Mouse (Mus musculus) forebrain, embryonic 13.5 days (tissue): Measurements from ENCODE around the gene Ppat. TPM values are rescaled to one million over a fixed set of nuclear protein-coding genes. Genes with fewer than 3 reads are reported as not detected.

Experiments
- ATAC-seq: fragments of 200-750 bp; cut with Nextera tagmentation; 2 replicates; pipeline ENCODE4 v1.8.0; 2017
- H3K27ac ChIP-seq: fragments of 300-500 bp; sonication (generic); 2 replicates; pipeline ENCODE4 v1.5.1; 2015; ENCODE audit warnings: inconsistent platforms, mild to moderate bottlenecking, moderate library complexity
- H3K27me3 ChIP-seq: fragments of 300-500 bp; sonication (generic); 2 replicates; pipeline ENCODE4 v1.6.1; 2015; ENCODE audit warnings: mild to moderate bottlenecking, inconsistent platforms
- H3K36me3 ChIP-seq: fragments of 300-500 bp; sonication (generic); 2 replicates; pipeline ENCODE4 v1.6.1; 2015; ENCODE audit warnings: mild to moderate bottlenecking, inconsistent platforms; ENCODE audit not compliant: poor library complexity, severe bottlenecking
- H3K4me1 ChIP-seq: fragments of 300-500 bp; sonication (generic); 2 replicates; pipeline ENCODE4 v1.6.1; 2015; ENCODE audit warnings: inconsistent platforms
- H3K4me2 ChIP-seq: fragments of 300-500 bp; sonication (generic); 2 replicates; pipeline ENCODE4 v1.6.1; 2015; ENCODE audit warnings: inconsistent platforms, mild to moderate bottlenecking, moderate library complexity
- H3K4me3 ChIP-seq: fragments of 300-500 bp; sonication (generic); 2 replicates; pipeline ENCODE4 v1.5.1; 2015; ENCODE audit warnings: mild to moderate bottlenecking, inconsistent platforms
- H3K9ac ChIP-seq: fragments of 300-500 bp; sonication (generic); 2 replicates; pipeline ENCODE4 v1.6.1; 2015; ENCODE audit warnings: mild to moderate bottlenecking, inconsistent platforms
- H3K9me3 ChIP-seq: fragments of 300-500 bp; sonication (generic); replicated peaks from 2 replicates; pipeline ENCODE4 v1.6.1; 2016; ENCODE audit warnings: inconsistent platforms
- WGBS: fragments of 180-500 bp; shearing (Covaris S2); methylation state at CpG from one replicate; pipeline ENCODE4 v1.1.7; 2015; 5-methylcytosine and 5-hydroxymethylcytosine counted together
- polyA plus RNA-seq: library from polyadenylated mRNA; unstranded; fragments of >200 nt; fragmentation: Nextera tagmentation; extraction: Ambion mirVana; gene quantifications from 2 replicates; pipeline ENCODE4 v1.2.1, GENCODE M21; 2015

Gene Ppat
- polyA plus RNA-seq, 1 experiment from 2014 or later = 19.2 TPM

- Histone ChIP-seq H3K27me3 (no peaks in the 10 kb centered on the region), H3K4me2 (peak within 1 kb of the TSS; percentile 75), H3K27ac (peak within 1 kb of the TSS; percentile 82), H3K4me3 (peak within 1 kb of the TSS; percentile 77), H3K9me3 (no peaks in the 10 kb centered on the region), H3K9ac (peak within 1 kb of the TSS; percentile 82), H3K36me3 (peaks cover 10% of the 10 kb centered on the region; the same call in 1 of the 2 replicates), H3K4me1 (peaks cover 10% of the 10 kb centered on the region)
- ATAC-seq = peak; percentile 99
- under 1% methylated on average over 47 of the region's 47 CpGs for WGBS
These were observed 45.8 kb downstream of the Ppat start, which contains the start of gene Aasdh for GRCm38 (mm10) chr5:76905405-76906154. Aasdh (minus strand) TSS chr5:76905514.

- no peaks in the 10 kb centered on the region for H3K9me3 ChIP-seq
- H3K4me1 ChIP-seq = peaks cover 10% of the 10 kb centered on the region
- peak overlapping the region; percentile 82 for H3K9ac ChIP-seq
- H3K4me3 ChIP-seq = peak overlapping the region; percentile 77
- H3K27me3 ChIP-seq = no peaks in the 10 kb centered on the region
- ATAC-seq = peak; percentile 76
- H3K27ac ChIP-seq = peak overlapping the region; percentile 82
- WGBS = 3% methylated on average over 19 of the region's 19 CpGs
- H3K36me3 ChIP-seq = peaks cover 10% of the 10 kb centered on the region; the same call in 1 of the 2 replicates
- H3K4me2 ChIP-seq = peak overlapping the region; percentile 75
These were observed 46.5 kb downstream of the Ppat start for GRCm38 (mm10) chr5:76904713-76905404.

- H3K9ac ChIP-seq = no peak overlapping the region
- H3K4me2 ChIP-seq = no peak overlapping the region
- 87% methylated on average over 4 of the region's 4 CpGs for WGBS
- H3K9me3 ChIP-seq = no peaks in the 10 kb centered on the region
- no peak overlapping the region for H3K4me3 ChIP-seq
- no peak for ATAC-seq
- H3K27ac ChIP-seq = no peak overlapping the region
- H3K27me3 ChIP-seq = no peaks in the 10 kb centered on the region
- peaks cover 10% of the 10 kb centered on the region for H3K4me1 ChIP-seq
- peaks cover 16% of the 10 kb centered on the region for H3K36me3 ChIP-seq
These were observed 49.2 kb downstream of the Ppat start for GRCm38 (mm10) chr5:76902131-76902530.

- Histone ChIP-seq H3K27ac (no peak overlapping the region), H3K4me2 (no peak overlapping the region), H3K4me1 (no peaks in the 10 kb centered on the region), H3K36me3 (peaks cover 62% of the 10 kb centered on the region), H3K27me3 (no peaks in the 10 kb centered on the region), H3K9me3 (no peaks in the 10 kb centered on the region), H3K4me3 (no peak overlapping the region), H3K9ac (no peak overlapping the region)
- no peak for ATAC-seq
- WGBS = 79% methylated on average over 2 of the region's 2 CpGs
These were observed 58.3 kb downstream of the Ppat start for GRCm38 (mm10) chr5:76893084-76893483.

- Histone ChIP-seq H3K4me3 (no peak overlapping the region), H3K4me2 (no peak overlapping the region), H3K9me3 (no peaks in the 10 kb centered on the region), H3K27me3 (no peaks in the 10 kb centered on the region), H3K36me3 (peaks cover 61% of the 10 kb centered on the region), H3K9ac (no peak overlapping the region), H3K27ac (no peak overlapping the region), H3K4me1 (no peaks in the 10 kb centered on the region)
- no peak for ATAC-seq
- WGBS = 92% methylated on average over 2 of the region's 2 CpGs
These were observed 58.8 kb downstream of the Ppat start for GRCm38 (mm10) chr5:76892608-76893007.

- H3K9ac ChIP-seq = no peak overlapping the region
- H3K4me1 ChIP-seq = no peaks in the 10 kb centered on the region
- no peak overlapping the region for H3K4me2 ChIP-seq
- H3K4me3 ChIP-seq = no peak overlapping the region
- H3K27me3 ChIP-seq = no peaks in the 10 kb centered on the region
- ATAC-seq = no peak
- H3K36me3 ChIP-seq = peaks cover 65% of the 10 kb centered on the region
- H3K27ac ChIP-seq = no peak overlapping the region
- WGBS = 91% methylated on average over 2 of the region's 2 CpGs
- H3K9me3 ChIP-seq = no peaks in the 10 kb centered on the region
These were observed 64.4 kb downstream of the Ppat start for GRCm38 (mm10) chr5:76887011-76887410.

GRCm38 (mm10) chr5:76884107-76884506, 67.3 kb downstream of the Ppat start:
- H3K36me3 ChIP-seq = peaks cover 53% of the 10 kb centered on the region

GRCm38 (mm10) chr5:76876106-76876758, 75.1 kb downstream of the Ppat start:
- H3K36me3 ChIP-seq = peaks cover 64% of the 10 kb centered on the region
- H3K4me1 ChIP-seq = no peaks in the 10 kb centered on the region
- 92% methylated on average over 25 of the region's 25 CpGs for WGBS
- H3K9me3 ChIP-seq = no peaks in the 10 kb centered on the region
- H3K4me3 ChIP-seq = no peak overlapping the region
- ATAC-seq = no peak
- no peak overlapping the region for H3K27ac ChIP-seq
- H3K9ac ChIP-seq = no peak overlapping the region
- no peaks in the 10 kb centered on the region for H3K27me3 ChIP-seq
- H3K4me2 ChIP-seq = no peak overlapping the region

More at GRCm38 (mm10) chr5:76884107-76884506, 67.3 kb downstream of the Ppat start:
- H3K27me3 ChIP-seq = no peaks in the 10 kb centered on the region
- ATAC-seq = no peak
- H3K4me1 ChIP-seq = no peaks in the 10 kb centered on the region
- H3K9ac ChIP-seq = no peak overlapping the region
- no peak overlapping the region for H3K4me3 ChIP-seq
- H3K4me2 ChIP-seq = no peak overlapping the region
- H3K9me3 ChIP-seq = no peaks in the 10 kb centered on the region
- H3K27ac ChIP-seq = no peak overlapping the region
- 87% methylated on average over 1 of the region's 1 CpGs for WGBS

GRCm38 (mm10) chr5:76869553-76869952, 81.8 kb downstream of the Ppat start:
- Histone ChIP-seq H3K27me3 (no peaks in the 10 kb centered on the region), H3K4me1 (peaks cover 6% of the 10 kb centered on the region), H3K4me3 (0 out of 2 replicates have a peak overlapping the region, but pooled peaks have one; percentile 9), H3K4me2 (no peak overlapping the region), H3K9me3 (no peaks in the 10 kb centered on the region), H3K36me3 (peaks cover 92% of the 10 kb centered on the region), H3K9ac (no peak overlapping the region), H3K27ac (no peak overlapping the region)
- WGBS = 49% methylated on average over 6 of the region's 6 CpGs
- ATAC-seq = no peak

- ATAC-seq = peak; percentile 58; the same call in 1 of the 2 replicates
- H3K9ac ChIP-seq = no peak overlapping the region
- H3K4me1 ChIP-seq = peaks cover 6% of the 10 kb centered on the region
- H3K4me2 ChIP-seq = peak overlapping the region; percentile 27
- no peaks in the 10 kb centered on the region for H3K9me3 ChIP-seq
- H3K4me3 ChIP-seq = 0 out of 2 replicates have a peak overlapping the region, but pooled peaks have one; percentile 9
- no peaks in the 10 kb centered on the region for H3K27me3 ChIP-seq
- H3K27ac ChIP-seq = no peak overlapping the region
- peaks cover 88% of the 10 kb centered on the region for H3K36me3 ChIP-seq
- 28% methylated on average over 16 of the region's 16 CpGs for WGBS
These were observed 82.6 kb downstream of the Ppat start for GRCm38 (mm10) chr5:76868693-76869286.

GRCm38 (mm10) chr5:76866819-76867218, 84.6 kb downstream of the Ppat start:
- Histone ChIP-seq H3K27ac (no peak overlapping the region), H3K27me3 (no peaks in the 10 kb centered on the region), H3K9me3 (no peaks in the 10 kb centered on the region), H3K4me1 (peaks cover 6% of the 10 kb centered on the region), H3K4me2 (no peak overlapping the region), H3K4me3 (no peak overlapping the region), H3K36me3 (peaks cover 79% of the 10 kb centered on the region), H3K9ac (no peak overlapping the region)
- WGBS = 88% methylated on average over 8 of the region's 8 CpGs
- no peak for ATAC-seq
